Mouse (Mus musculus) 3T3-L1 (cell line): ENCODE data around the gene Fam217a.
"Not testable (repeated sequence)": the region's sequence is repeated elsewhere in the genome, so short reads cannot be mapped to it uniquely, and the experiment has no call there.

ENCODE experiments used
- DNase-seq: peaks from one replicate; pipeline ENCODE4 v3.0.0-alpha.2; 2015; ENCODE audit warnings: low read depth, low spot score

Fam217a gene

GRCm38 (mm10) chr13:34874736-34875135 is 49.4 kb downstream of the Fam217a start:
- not testable (repeated sequence) for DNase-seq

GRCm38 (mm10) chr13:34873801-34874681 is 50.1 kb downstream of the Fam217a start:
- DNase-seq: peak; percentile 98

GRCm38 (mm10) chr13:34864420-34865169 is 59.5 kb downstream of the Fam217a start:
- peak; percentile 85 for DNase-seq

DNA sequence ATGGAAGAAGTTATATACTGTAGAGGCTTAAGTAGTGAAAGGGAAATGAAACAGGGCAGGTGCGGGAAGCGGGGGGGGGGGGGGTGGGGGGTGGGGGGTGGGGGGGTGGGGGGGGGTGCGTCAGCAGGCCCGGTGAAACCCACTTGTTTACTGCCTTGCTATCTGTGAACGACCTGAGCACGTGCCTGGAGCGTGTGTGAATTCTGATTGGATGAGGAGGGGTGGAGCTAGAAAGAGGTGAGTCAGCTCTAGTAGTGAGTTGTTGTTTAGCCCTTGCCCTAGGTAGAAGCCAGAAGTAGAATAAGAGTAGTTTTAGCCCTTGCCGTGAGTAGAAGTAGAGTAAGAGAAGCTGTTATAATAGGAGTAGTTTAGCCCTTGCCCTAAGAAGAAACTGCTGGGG is 62.9 kb downstream of the Fam217a start:
- DNase-seq: not testable (repeated sequence)
